Mouse (Mus musculus) heart, embryonic 12.5 days (tissue): Measurements from ENCODE around the gene BC024978. TPM values are rescaled to one million over a fixed set of nuclear protein-coding genes. Genes with fewer than 3 reads are reported as not detected.
A peak's percentile ranks its signal among the peaks of the same experiment; 100 is the strongest.

Experiments used
- ATAC-seq: fragments of 200-750 bp; cut with Nextera tagmentation; 2 replicates; pipeline ENCODE4 v1.8.0; 2017; ENCODE audit warnings: moderate TSS enrichment, moderate library complexity; ENCODE audit not compliant: insufficient number of reproducible peaks, low FRiP score
- H3K27ac ChIP-seq: fragments of 300-500 bp; sonication (generic); 2 replicates; pipeline ENCODE4 v1.5.1; 2016; ENCODE audit warnings: mild to moderate bottlenecking, moderate library complexity; ENCODE audit not compliant: poor library complexity, severe bottlenecking
- H3K27me3 ChIP-seq: fragments of 300-500 bp; sonication (generic); replicated peaks from 2 replicates; pipeline ENCODE4 v1.6.1; 2016; ENCODE audit warnings: mild to moderate bottlenecking, moderate library complexity
- H3K36me3 ChIP-seq: fragments of 300-500 bp; sonication (generic); 2 replicates; pipeline ENCODE4 v1.6.1; 2016; ENCODE audit warnings: mild to moderate bottlenecking, moderate library complexity
- H3K4me1 ChIP-seq: fragments of 300-500 bp; sonication (generic); replicated peaks from 2 replicates; pipeline ENCODE4 v1.6.1; 2016; ENCODE audit warnings: mild to moderate bottlenecking
- H3K4me2 ChIP-seq: fragments of 300-500 bp; sonication (generic); 2 replicates; pipeline ENCODE4 v1.6.1; 2016; ENCODE audit warnings: mild to moderate bottlenecking, moderate library complexity
- H3K4me3 ChIP-seq: fragments of 300-500 bp; sonication (generic); 2 replicates; pipeline ENCODE4 v1.5.1; 2016; ENCODE audit warnings: mild to moderate bottlenecking
- H3K9ac ChIP-seq: fragments of 300-500 bp; sonication (generic); 2 replicates; pipeline ENCODE4 v1.6.1; 2016; ENCODE audit warnings: mild to moderate bottlenecking, moderate library complexity
- H3K9me3 ChIP-seq: fragments of 300-500 bp; sonication (generic); replicated peaks from 2 replicates; pipeline ENCODE4 v1.6.1; 2016; ENCODE audit warnings: mild to moderate bottlenecking, moderate library complexity
- WGBS: fragments of 180-500 bp; shearing (Covaris S2); methylation state at CpG from one replicate; pipeline ENCODE4 v1.1.7; 2016; 5-methylcytosine and 5-hydroxymethylcytosine counted together
- polyA plus RNA-seq: library from polyadenylated mRNA; unstranded; fragments of >200 nt; fragmentation: Nextera tagmentation; extraction: Ambion mirVana; gene quantifications from 2 replicates; pipeline ENCODE4 v1.2.1, GENCODE M21; 2016

BC024978 gene
- 2.9 and 3.2 TPM in 2 replicates for polyA plus RNA-seq

DNA sequence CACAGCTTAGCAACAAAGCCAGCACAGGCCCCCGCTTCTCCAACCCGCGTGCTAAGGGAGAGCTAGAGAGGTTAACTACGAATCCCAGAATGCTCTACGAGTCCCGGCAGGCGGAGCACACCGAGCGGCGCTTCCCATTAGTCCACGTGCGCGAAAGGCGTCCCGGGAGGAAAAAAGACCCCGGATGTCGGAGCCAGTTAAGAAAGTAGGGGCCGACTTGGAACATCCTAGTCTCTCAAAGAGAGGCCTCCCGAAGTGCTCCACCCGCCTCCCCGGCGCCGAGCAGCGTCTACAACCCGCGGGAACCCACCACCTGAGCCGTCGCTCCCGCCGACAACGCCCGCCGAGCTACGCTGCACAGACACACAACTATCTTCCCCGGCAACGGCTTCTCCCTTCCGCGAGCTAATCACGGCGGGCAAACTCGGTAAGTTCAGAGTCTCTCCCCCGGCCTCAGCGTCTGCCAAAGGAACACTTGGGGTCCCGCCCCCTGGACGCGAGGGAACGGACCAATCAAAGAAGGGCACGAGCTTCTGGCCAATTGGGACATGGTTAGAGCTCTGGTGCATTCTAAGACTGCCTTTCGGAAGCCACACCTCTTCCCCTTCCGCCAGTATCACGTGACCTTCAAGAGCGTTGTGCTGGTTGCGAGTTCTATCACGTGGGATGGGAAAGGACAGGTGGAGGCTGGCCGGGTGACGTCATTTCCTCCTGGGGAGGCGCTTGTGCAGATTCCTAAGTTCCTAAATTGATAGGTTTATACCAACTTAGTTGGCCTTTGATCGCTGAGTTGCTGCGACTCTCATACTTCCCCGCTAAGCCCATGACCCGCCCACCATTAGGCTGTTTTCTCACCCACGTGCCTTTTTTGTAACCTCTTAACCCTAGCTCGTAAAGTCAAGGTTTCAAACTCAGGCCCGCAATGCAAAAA is at the start of gene BC024978, which contains the start of gene Snrpa:
Gene BC024978, plus strand, starts transcription at position 101 of the 931 bp plus-strand sequence.
Gene Snrpa, minus strand, starts transcription at position 591 of the 931 bp plus-strand sequence.
- Histone ChIP-seq H3K27me3 (no peaks in the 10 kb centered on the region), H3K27ac (peak within 1 kb of the TSS; percentile 98), H3K9me3 (no peaks in the 10 kb centered on the region), H3K4me2 (peak within 1 kb of the TSS; percentile 81), H3K36me3 (peaks cover 58% of the 10 kb centered on the region), H3K9ac (peak within 1 kb of the TSS; percentile 90), H3K4me3 (peak within 1 kb of the TSS; percentile 76), H3K4me1 (peaks cover 16% of the 10 kb centered on the region)
- ATAC-seq, result peak; percentile 99
- WGBS, result 1% methylated on average over 64 of the region's 64 CpGs

DNA sequence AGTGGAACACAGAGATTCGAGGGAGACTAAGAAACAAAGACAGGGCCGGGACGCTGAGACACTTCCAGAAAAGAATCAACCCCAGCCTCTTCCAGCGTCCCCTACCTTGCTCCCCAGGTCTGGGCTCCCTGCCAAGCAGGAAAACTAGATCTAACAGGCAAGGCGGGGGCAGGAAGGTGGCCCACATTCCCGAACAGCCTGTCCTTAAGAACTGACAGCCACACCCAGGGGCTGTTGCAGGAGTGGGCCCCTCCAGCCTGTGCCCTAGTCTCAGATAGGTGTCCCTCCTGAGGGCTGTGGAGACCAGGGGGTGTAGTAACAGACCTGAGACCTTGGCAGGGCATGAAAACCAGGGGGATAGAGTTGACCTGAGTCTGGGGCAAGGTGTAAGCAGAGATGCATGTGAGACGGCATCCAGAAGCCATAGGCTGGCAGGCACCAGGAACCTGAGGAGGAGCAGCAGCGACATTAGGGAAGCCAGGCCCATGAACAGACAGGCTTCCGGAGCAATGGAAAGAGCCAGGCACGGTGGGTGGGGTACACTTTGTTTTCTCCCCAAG is 42.3 kb upstream of the BC024978 start, which contains the start of gene Cyp2t4:
Gene Cyp2t4, plus strand, starts transcription at position 510 of the 560 bp plus-strand sequence.
- Histone ChIP-seq H3K4me2 (no peak within 1 kb of the TSS), H3K36me3 (peaks cover 23% of the 10 kb centered on the region), H3K4me3 (no peak within 1 kb of the TSS), H3K9me3 (0 out of 2 replicates have a peak, but pooled peaks cover 4% of the 10 kb centered on the region), H3K27ac (no peak within 1 kb of the TSS), H3K4me1 (peaks cover 6% of the 10 kb centered on the region), H3K9ac (no peak within 1 kb of the TSS), H3K27me3 (no peaks in the 10 kb centered on the region)
- WGBS, result 60% methylated on average over 10 of the region's 10 CpGs
- ATAC-seq, result 0 out of 2 replicates have a peak, but pooled peaks have one; percentile 29

- Histone ChIP-seq H3K4me3 (no peak overlapping the region), H3K9me3 (0 out of 2 replicates have a peak, but pooled peaks cover 4% of the 10 kb centered on the region), H3K9ac (no peak overlapping the region), H3K4me1 (peaks cover 17% of the 10 kb centered on the region), H3K27ac (no peak overlapping the region), H3K27me3 (no peaks in the 10 kb centered on the region), H3K36me3 (peaks cover 50% of the 10 kb centered on the region), H3K4me2 (no peak overlapping the region)
- WGBS, result 77% methylated on average over 13 of the region's 13 CpGs
- no peak for ATAC-seq
Observed at GRCm38 (mm10) chr7:27156005-27156404, 39.6 kb upstream of the BC024978 start.

DNA sequence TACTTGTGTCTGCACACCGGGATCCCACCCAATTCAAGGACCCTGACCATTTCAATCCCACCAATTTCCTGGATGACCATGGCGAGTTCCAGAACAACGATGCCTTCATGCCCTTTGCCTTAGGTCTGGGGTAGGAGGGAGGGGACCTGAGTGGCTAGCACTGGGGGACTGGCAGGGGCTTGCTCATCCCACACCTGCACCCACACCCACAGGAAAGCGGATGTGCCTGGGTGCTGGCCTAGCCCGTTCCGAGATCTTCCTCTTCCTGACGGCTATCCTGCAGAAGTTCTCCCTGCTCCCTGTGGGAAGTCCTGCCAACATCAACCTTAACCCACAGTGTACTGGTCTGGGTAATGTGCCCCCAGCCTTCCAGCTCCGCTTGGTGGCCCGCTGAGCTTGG is 37.4 kb upstream of the BC024978 start:
- Histone ChIP-seq H3K9ac (no peak overlapping the region), H3K27ac (no peak overlapping the region), H3K4me1 (peaks cover 36% of the 10 kb centered on the region), H3K36me3 (peaks cover 70% of the 10 kb centered on the region), H3K4me3 (no peak overlapping the region), H3K27me3 (no peaks in the 10 kb centered on the region), H3K9me3 (0 out of 2 replicates have a peak, but pooled peaks cover 4% of the 10 kb centered on the region), H3K4me2 (no peak overlapping the region)
- 94% methylated on average over 9 of the region's 9 CpGs for WGBS
- ATAC-seq, result no peak

DNA sequence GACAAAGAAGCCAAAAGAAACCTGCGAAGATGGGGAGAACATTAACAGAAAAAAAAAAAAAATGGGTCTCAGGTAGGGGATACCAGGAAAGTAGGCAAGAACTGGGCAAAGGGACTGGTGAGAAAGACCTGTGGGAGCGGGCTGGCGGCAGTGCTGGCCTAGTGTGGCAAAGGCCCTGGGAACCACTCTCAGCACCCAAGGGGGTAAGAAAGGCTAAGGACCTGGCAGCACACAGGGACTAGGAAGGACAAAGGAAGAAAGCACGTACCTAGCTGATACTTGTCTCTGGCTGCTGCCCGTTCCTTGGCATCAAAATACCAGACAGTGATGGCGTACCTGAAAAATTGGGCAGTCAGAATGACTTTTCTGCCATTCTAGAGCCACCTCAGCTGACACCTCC is 36.3 kb upstream of the BC024978 start:
- no peak overlapping the region for H3K4me3 ChIP-seq
- ATAC-seq, result no peak
- no peaks in the 10 kb centered on the region for H3K9me3 ChIP-seq
- H3K9ac ChIP-seq, result no peak overlapping the region
- no peak overlapping the region for H3K4me2 ChIP-seq
- peaks cover 78% of the 10 kb centered on the region for H3K36me3 ChIP-seq
- H3K4me1 ChIP-seq, result peaks cover 43% of the 10 kb centered on the region
- no peak overlapping the region for H3K27ac ChIP-seq
- WGBS, result 92% methylated on average over 6 of the region's 6 CpGs
- H3K27me3 ChIP-seq, result no peaks in the 10 kb centered on the region

DNA sequence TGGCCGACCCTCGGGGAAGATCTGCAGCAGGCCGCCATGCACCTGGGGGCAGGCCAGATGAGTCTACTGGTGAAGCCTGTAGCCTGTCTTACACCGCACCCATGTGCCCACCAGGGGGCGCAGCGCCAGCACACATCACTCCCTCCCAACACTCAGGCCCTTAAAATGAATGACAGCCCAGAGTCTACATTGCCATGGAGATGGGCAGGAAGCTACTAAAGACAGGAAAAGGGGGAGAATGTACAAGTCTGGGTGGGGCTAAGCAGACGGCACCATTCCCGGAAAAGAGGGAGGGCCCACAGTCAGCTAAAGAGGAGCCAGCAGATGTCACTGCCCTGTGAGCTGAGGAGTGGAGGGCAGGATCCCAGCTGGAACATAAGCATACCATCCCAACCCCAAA is 35.7 kb upstream of the BC024978 start:
- H3K27me3 ChIP-seq, result no peaks in the 10 kb centered on the region
- 13% methylated on average over 8 of the region's 8 CpGs for WGBS
- H3K27ac ChIP-seq, result no peak overlapping the region
- peak; percentile 82 for ATAC-seq
- peaks cover 49% of the 10 kb centered on the region for H3K4me1 ChIP-seq
- H3K36me3 ChIP-seq, result peaks cover 84% of the 10 kb centered on the region
- H3K4me3 ChIP-seq, result no peak overlapping the region
- no peak overlapping the region for H3K9ac ChIP-seq
- H3K4me2 ChIP-seq, result no peak overlapping the region
- H3K9me3 ChIP-seq, result no peaks in the 10 kb centered on the region

DNA sequence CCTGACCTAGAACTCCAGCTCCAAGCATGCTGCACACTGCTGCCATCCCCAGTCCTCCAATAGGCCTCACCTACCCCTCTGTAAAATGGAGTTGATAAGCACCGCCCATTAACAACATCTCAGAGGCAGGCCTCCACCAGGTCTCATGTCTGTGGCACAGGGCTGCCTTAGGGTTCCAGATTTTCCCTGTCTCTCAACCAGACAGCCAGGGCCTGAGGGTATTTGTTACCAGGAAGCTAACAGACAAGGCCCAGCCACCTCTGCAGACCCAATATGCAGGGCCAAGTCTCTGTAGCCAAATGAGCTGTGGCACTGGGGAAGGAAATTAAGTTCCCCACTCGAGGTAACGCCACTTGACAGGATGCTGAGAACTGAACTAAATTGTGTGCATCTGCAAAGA is 34.7 kb upstream of the BC024978 start:
- ATAC-seq, result no peak
- H3K36me3 ChIP-seq, result peaks cover 83% of the 10 kb centered on the region

DNA sequence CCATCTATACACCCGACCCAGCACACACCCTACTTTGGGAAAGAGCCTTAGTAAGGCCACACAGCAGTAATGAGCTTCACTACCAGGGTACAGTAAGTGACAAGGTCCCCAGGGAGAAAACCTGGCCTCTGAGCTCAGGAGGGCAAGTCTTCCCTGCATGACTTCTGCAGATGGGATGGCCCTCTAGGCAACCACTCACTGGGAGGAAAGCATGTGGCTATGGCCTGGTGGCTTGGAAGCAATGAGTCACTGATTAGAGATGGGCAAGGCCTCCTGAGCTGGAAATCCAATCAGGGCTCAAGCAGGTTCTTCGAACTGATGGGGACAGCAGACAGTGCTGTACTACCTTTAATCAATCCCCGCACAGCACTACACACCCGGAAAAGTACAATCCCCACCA is 33.8 kb upstream of the BC024978 start:
- peaks cover 58% of the 10 kb centered on the region for H3K4me1 ChIP-seq
- no peak for ATAC-seq
- H3K27me3 ChIP-seq, result no peaks in the 10 kb centered on the region
- H3K36me3 ChIP-seq, result peaks cover 77% of the 10 kb centered on the region
- no peaks in the 10 kb centered on the region for H3K9me3 ChIP-seq
- H3K9ac ChIP-seq, result peak overlapping the region; percentile 26; the same call in 1 of the 2 replicates
- H3K4me2 ChIP-seq, result no peak overlapping the region
- no peak overlapping the region for H3K27ac ChIP-seq
- 73% methylated on average over 4 of the region's 4 CpGs for WGBS
- no peak overlapping the region for H3K4me3 ChIP-seq

More for the DNA sequence above, 34.7 kb upstream of the BC024978 start:
- Histone ChIP-seq H3K4me1 (peaks cover 58% of the 10 kb centered on the region), H3K9ac (no peak overlapping the region), H3K27ac (no peak overlapping the region), H3K4me3 (no peak overlapping the region), H3K4me2 (no peak overlapping the region), H3K27me3 (no peaks in the 10 kb centered on the region), H3K9me3 (no peaks in the 10 kb centered on the region)
- 91% methylated on average over 3 of the region's 3 CpGs for WGBS

- no peak for ATAC-seq
- Histone ChIP-seq H3K4me2 (peak overlapping the region; percentile 84), H3K36me3 (peaks cover 68% of the 10 kb centered on the region), H3K9me3 (no peaks in the 10 kb centered on the region), H3K4me1 (peaks cover 66% of the 10 kb centered on the region), H3K27ac (no peak overlapping the region), H3K27me3 (no peaks in the 10 kb centered on the region), H3K4me3 (peak overlapping the region; percentile 19), H3K9ac (peak overlapping the region; percentile 53; the same call in 1 of the 2 replicates)
- 75% methylated on average over 5 of the region's 5 CpGs for WGBS
Observed at GRCm38 (mm10) chr7:27162780-27163449, 32.7 kb upstream of the BC024978 start.

- WGBS, result 60% methylated on average over 5 of the region's 5 CpGs
- H3K4me1 ChIP-seq, result peaks cover 66% of the 10 kb centered on the region
- no peak for ATAC-seq
- H3K36me3 ChIP-seq, result peaks cover 63% of the 10 kb centered on the region
- H3K9ac ChIP-seq, result peak overlapping the region; percentile 53; the same call in 1 of the 2 replicates
- no peaks in the 10 kb centered on the region for H3K9me3 ChIP-seq
- H3K4me3 ChIP-seq, result peak overlapping the region; percentile 19
- H3K4me2 ChIP-seq, result peak overlapping the region; percentile 84
- H3K27me3 ChIP-seq, result no peaks in the 10 kb centered on the region
- no peak overlapping the region for H3K27ac ChIP-seq
Observed at GRCm38 (mm10) chr7:27163450-27163805, 32.2 kb upstream of the BC024978 start.
